Mouse (Mus musculus) spleen, adult 2 months (tissue): ENCODE measurements around the gene Dnah2. TPM values are rescaled to one million over a fixed set of nuclear protein-coding genes. Genes with fewer than 3 reads are reported as not detected.

Source experiments
- DNase-seq, 2 experiments: peaks; one replicate each; pipeline versions ENCODE4 v3.0.0 to v3.0.0-alpha.2; 2012 to 2021; ENCODE audit warnings: low spot score in 2 of 2, low read depth in 1 of 2
- H3K27ac ChIP-seq: fragments of 200-500 bp; 2 replicates; pipeline ENCODE4 v1.5.1; 2012; ENCODE audit warnings: low read length, inconsistent platforms; ENCODE audit not compliant: insufficient read depth
- H3K27me3 ChIP-seq: fragments of 200-500 bp; 2 replicates; pipeline ENCODE4 v1.6.1; 2012; ENCODE audit warnings: mild to moderate bottlenecking, moderate library complexity, low read length, inconsistent platforms; ENCODE audit not compliant: control insufficient read depth, insufficient read depth
- H3K36me3 ChIP-seq: fragments of 200-500 bp; 2 replicates; pipeline ENCODE4 v1.6.1; 2012; ENCODE audit warnings: mild to moderate bottlenecking, low read length, inconsistent platforms; ENCODE audit not compliant: control insufficient read depth, insufficient read depth
- H3K4me1 ChIP-seq: fragments of 200-500 bp; 2 replicates; pipeline ENCODE4 v1.6.1; 2011; ENCODE audit warnings: inconsistent platforms; ENCODE audit not compliant: control insufficient read depth, insufficient read depth, insufficient read length
- H3K4me3 ChIP-seq: fragments of 200-500 bp; 2 replicates; pipeline ENCODE4 v1.5.1; 2011; ENCODE audit warnings: mild to moderate bottlenecking, inconsistent platforms; ENCODE audit not compliant: insufficient read depth, insufficient read length; ENCODE audit errors: extremely low read depth
- CTCF ChIP-seq: fragments of 200-500 bp; IDR thresholded peaks from 2 replicates; pipeline ENCODE4 v1.5.1; 2011; ENCODE audit warnings: mild to moderate bottlenecking, inconsistent platforms; ENCODE audit not compliant: insufficient read depth, insufficient read length, insufficient replicate concordance; ENCODE audit errors: extremely low read depth
- POLR2A ChIP-seq: fragments of 200-500 bp; IDR thresholded peaks from 2 replicates; pipeline ENCODE4 v1.6.1; 2011; ENCODE audit warnings: low read depth, low read length, inconsistent platforms
- WGBS: fragments of 180-500 bp; shearing (Covaris S2); methylation state at CpG from one replicate; pipeline ENCODE4 v1.1.7; 2018; 5-methylcytosine and 5-hydroxymethylcytosine counted together
- polyA plus RNA-seq: library from polyadenylated mRNA; depleted of rRNA; stranded (reverse); fragments of >200 nt; gene quantifications from 2 replicates; pipeline ENCODE4 v1.2.3, GENCODE M21; 2012

The Dnah2 gene
- polyA plus RNA-seq, 1 experiment: 0.29 TPM

DNA sequence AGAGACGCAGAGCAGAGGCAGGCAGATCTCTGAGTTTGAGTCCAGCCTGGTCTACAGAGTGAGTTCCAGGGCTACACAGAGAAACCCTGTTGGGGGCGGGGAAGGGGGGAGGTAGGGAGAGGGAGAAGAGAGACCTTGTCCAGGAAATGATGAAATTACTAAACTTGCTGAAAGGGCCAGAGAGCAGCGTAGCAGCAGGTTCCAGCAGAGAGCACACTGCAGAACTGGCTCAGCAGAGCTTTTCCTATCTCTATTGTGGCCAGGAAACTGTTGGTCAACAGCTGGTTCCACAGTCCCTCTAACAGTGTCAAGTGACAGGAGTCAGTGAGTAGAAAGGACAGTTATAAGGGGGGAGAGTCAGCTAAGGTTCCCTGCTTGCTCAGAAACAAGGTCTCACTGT lies 169.3 kb downstream of the Dnah2 start:
- TF ChIP-seq CTCF: no peak
- no peak for TF ChIP-seq POLR2A
- no peak overlapping the region for H3K4me3 ChIP-seq
- DNase-seq: no peak
- H3K36me3 ChIP-seq: no peaks in the 10 kb centered on the region
- 67% methylated on average over 3 of the region's 3 CpGs for WGBS
- no peaks in the 10 kb centered on the region for H3K27me3 ChIP-seq
- no peak overlapping the region for H3K27ac ChIP-seq
- H3K4me1 ChIP-seq: no peaks in the 10 kb centered on the region; the same call in 1 of the 2 replicates

DNA sequence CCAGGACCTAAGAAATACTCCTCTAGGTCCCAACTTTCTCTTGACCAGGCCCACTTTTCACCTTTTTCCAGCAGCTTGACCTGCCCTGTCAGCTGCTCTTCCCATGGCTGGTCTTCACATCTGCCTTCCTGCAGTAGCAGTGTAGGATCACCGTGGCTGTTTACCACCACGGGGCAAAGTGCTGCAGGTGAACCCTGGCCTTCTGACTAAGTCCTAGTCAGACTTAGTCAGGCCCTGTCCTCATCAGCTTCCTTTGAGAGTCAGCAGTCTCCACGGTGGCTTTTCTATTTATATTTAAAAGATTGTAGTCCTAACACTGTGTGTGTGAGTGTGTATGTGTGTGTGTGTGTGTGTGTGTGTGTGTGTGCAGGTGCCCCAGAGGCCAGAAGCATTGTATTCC lies 171.1 kb downstream of the Dnah2 start:
- Histone ChIP-seq H3K4me3 (no peak overlapping the region), H3K27ac (no peak overlapping the region), H3K36me3 (no peaks in the 10 kb centered on the region), H3K4me1 (no peaks in the 10 kb centered on the region; the same call in 1 of the 2 replicates), H3K27me3 (no peaks in the 10 kb centered on the region)
- no peak for DNase-seq
- no peak for TF ChIP-seq CTCF
- no peak for TF ChIP-seq POLR2A
- 64% methylated on average over 3 of the region's 3 CpGs for WGBS

DNA sequence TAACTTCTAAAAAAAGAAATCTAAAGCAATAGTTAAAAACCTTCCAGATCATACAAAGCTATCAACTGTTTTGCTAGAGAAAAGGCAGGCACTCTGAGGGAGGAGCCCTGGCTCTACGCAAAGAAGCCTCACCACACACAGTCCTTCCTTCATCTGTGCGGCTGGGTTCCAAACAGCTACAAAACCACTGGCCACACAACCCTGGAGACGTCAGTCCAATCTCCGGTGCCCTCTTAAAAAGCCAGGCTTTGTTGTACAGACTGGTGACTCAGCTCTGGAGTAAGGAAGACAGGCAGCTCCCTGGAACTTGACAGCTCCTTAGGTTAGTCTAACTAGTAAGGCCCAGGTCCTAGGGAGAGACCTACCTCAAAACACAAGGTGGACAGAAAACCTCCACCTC lies 173.3 kb downstream of the Dnah2 start:
- WGBS: 79% methylated on average over 4 of the region's 4 CpGs
- no peak overlapping the region for H3K4me3 ChIP-seq
- H3K27me3 ChIP-seq: no peaks in the 10 kb centered on the region
- DNase-seq: no peak
- TF ChIP-seq CTCF: no peak
- TF ChIP-seq POLR2A: no peak
- H3K27ac ChIP-seq: no peak overlapping the region
- H3K36me3 ChIP-seq: no peaks in the 10 kb centered on the region
- H3K4me1 ChIP-seq: no peaks in the 10 kb centered on the region; the same call in 1 of the 2 replicates

DNA sequence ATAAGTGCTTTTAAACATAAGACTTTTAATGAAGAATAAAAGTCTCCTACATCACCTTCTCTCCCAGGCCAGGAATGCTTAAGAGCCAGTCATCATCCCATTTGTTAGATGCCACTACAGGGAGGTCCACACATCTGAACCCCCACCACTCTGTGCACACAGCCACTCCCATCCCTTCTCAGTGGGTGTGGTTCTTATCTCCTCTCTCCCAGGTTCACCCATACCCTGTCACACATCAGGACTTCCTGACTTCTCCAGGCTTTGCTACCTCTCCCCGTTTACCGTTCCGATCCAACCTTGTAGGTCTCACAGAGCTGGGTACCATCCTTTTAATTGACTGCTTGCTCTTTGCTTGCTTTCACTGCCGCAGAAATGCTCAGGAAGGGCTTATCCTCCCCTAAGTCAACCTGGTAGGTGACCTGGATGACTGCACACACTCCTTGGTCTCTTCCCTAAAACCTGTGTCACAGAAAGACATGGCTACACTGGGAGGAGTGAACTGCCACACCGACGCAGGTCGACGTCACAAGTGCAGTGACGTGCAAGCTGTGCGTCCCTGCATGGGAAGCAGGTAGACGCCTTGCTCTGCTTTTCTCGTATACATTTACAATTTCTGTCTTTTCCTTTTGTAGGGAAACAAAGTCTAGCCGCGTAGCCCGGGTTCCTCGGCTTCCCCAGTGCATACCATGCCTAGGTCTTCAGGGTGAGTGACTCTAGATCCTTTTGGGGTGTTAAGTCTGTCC lies 175.5 kb downstream of the Dnah2 start:
- no peak overlapping the region for H3K27ac ChIP-seq
- WGBS: 88% methylated on average over 16 of the region's 16 CpGs
- no peak overlapping the region for H3K4me3 ChIP-seq

DNA sequence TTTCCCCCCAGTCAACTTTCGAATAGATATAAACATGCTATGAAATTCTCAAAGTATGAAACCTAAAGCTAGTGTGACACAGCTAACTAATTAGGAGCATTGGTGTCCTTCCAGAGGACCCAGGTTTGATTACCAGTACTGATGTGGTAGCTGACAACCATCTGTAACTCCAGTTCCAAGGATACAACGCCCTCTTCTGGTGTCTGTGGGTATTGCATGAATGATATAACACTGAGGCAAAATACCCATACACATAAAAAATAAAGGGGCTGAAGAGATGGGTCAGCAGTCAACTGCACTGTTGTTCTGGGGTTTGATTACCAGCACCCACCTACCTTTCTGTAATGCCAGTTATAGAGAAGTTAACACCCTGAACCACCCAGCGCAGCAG lies 176.1 kb downstream of the Dnah2 start:
- TF ChIP-seq POLR2A (no peak), CTCF (no peak)
- WGBS: 65% methylated on average over 3 of the region's 3 CpGs
- no peaks in the 10 kb centered on the region for H3K36me3 ChIP-seq
- H3K4me3 ChIP-seq: no peak overlapping the region
- no peaks in the 10 kb centered on the region for H3K27me3 ChIP-seq
- H3K4me1 ChIP-seq: no peaks in the 10 kb centered on the region; the same call in 1 of the 2 replicates
- DNase-seq: no peak
- H3K27ac ChIP-seq: no peak overlapping the region

More for the DNA sequence above, 175.5 kb downstream of the Dnah2 start:
- Histone ChIP-seq H3K36me3 (no peaks in the 10 kb centered on the region), H3K27me3 (no peaks in the 10 kb centered on the region), H3K4me1 (no peaks in the 10 kb centered on the region; the same call in 1 of the 2 replicates)
- no peak for DNase-seq
- TF ChIP-seq POLR2A (no peak), CTCF (no peak)

DNA sequence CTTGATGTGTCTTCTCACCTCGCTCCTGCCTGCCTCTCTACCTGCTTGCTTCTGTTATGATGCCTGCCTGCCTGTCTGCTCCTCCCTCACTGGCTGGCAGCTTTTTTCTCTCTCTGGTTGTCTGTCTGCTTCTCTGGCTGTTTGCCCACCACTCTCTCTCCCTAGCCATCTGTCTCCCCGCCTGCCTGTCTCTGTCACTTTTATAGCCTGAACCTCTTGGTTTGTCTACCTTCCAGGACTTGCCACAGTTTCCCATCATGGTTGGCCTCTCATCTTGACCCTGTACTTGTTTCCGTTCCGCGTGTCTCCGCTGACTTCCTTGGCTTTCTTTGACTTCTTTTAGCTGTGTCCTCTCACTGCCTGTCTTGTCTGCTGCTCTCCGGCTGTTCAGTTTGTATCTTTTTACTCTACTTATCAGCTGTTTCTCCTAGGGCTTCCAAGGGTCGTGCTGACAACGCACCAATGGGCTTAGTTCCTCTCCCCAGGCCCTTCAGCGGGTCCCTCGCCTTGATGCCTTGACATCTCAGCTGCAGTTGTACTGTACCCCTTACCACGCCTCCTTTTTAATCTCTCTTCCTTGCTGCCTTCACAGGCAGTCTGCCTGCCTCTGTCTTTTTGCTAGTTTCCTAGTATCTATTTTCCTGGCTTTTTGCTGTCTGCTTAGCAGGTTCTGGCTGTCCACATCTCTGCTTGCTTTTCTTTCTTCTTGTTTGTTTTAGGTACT lies 176.7 kb downstream of the Dnah2 start:
- TF ChIP-seq CTCF: no peak
- TF ChIP-seq POLR2A: no peak
- 53% methylated on average over 12 of the region's 12 CpGs for WGBS
- Histone ChIP-seq H3K27me3 (no peaks in the 10 kb centered on the region), H3K36me3 (no peaks in the 10 kb centered on the region), H3K4me3 (no peak overlapping the region), H3K4me1 (no peaks in the 10 kb centered on the region; the same call in 1 of the 2 replicates), H3K27ac (peak overlapping the region; percentile 61)
- DNase-seq: no peak

DNA sequence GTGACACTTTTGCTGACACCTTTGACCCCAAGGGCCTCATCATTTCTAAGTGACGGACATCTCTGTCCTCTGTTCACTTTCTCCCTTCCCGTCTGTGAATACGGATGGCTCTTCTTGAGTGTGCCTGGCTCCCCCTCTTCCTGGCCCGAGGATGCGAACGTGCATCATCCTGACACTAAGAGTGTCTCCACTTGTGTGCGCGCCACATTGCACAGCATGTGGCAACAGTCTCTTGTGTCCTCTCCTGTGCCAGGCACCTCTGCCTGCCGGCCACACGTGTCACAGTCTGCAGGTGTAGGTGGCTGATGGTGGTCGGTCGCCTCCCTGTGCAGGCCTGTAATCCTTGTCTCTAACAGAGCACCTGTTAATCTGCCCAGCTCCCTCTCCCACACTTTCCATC lies 177.3 kb downstream of the Dnah2 start:
- H3K27me3 ChIP-seq: no peaks in the 10 kb centered on the region
- no peaks in the 10 kb centered on the region; the same call in 1 of the 2 replicates for H3K4me1 ChIP-seq
- DNase-seq: no peak
- peak overlapping the region; percentile 61 for H3K27ac ChIP-seq
- H3K4me3 ChIP-seq: no peak overlapping the region
- no peak for TF ChIP-seq CTCF
- TF ChIP-seq POLR2A: no peak
- H3K36me3 ChIP-seq: no peaks in the 10 kb centered on the region
- 87% methylated on average over 12 of the region's 12 CpGs for WGBS
